Mouse (Mus musculus): ENCODE results near the gene Clasp2. TPM values are rescaled to one million over a fixed set of nuclear protein-coding genes. Genes with fewer than 3 reads are reported as not detected.
"Not testable (repeated sequence)": the region's sequence is repeated elsewhere in the genome, so short reads cannot be mapped to it uniquely, and the experiment has no call there.

Clasp2 gene
- polyA plus RNA-seq (2015; fragmentation: Nextera tagmentation; extraction: Ambion mirVana), result 107 and 123 TPM in 2 replicates

GRCm38 (mm10) chr9:113741108-113741636 lies at the start of gene Clasp2:
Clasp2 (plus strand) TSS chr9:113741473.
- H3K9ac ChIP-seq (replicated peaks), result peak within 1 kb of the TSS; percentile 72
- H3K36me3 ChIP-seq, result no peaks in the 10 kb centered on the region
- peak within 1 kb of the TSS; percentile 81 for H3K27ac ChIP-seq (replicated peaks)
- peak within 1 kb of the TSS; percentile 99 for H3K4me3 ChIP-seq (replicated peaks)
- under 1% methylated on average over 62 of the region's 63 CpGs for WGBS
- H3K9me3 ChIP-seq (replicated peaks), result no peaks in the 10 kb centered on the region
- peak within 1 kb of the TSS; percentile 92 for H3K4me2 ChIP-seq
- no peaks in the 10 kb centered on the region for H3K27me3 ChIP-seq (replicated peaks)
- H3K4me1 ChIP-seq, result peaks cover 12% of the 10 kb centered on the region
- peak; percentile 94 for ATAC-seq (ENCODE audit: low FRiP score)

GRCm38 (mm10) chr9:113701441-113702160 lies 39.7 kb upstream of the Clasp2 start:
- Histone ChIP-seq H3K9ac (replicated peaks) (no peak overlapping the region), H3K27me3 (replicated peaks) (no peaks in the 10 kb centered on the region), H3K36me3 (peaks cover 17% of the 10 kb centered on the region), H3K9me3 (replicated peaks) (no peaks in the 10 kb centered on the region), H3K4me2 (no peak overlapping the region), H3K4me3 (replicated peaks) (no peak overlapping the region), H3K4me1 (peaks cover 17% of the 10 kb centered on the region), H3K27ac (replicated peaks) (no peak overlapping the region)
- WGBS, result 92% methylated on average over 5 of the region's 5 CpGs
- no peak for ATAC-seq (ENCODE audit: low FRiP score)

- H3K4me2 ChIP-seq, result peak overlapping the region; percentile 81
- H3K36me3 ChIP-seq, result no peaks in the 10 kb centered on the region; the same call in 1 of the 2 replicates
- H3K4me1 ChIP-seq, result peaks cover 27% of the 10 kb centered on the region
- peak overlapping the region; percentile 95; the same call in 1 of the 2 replicates for H3K4me3 ChIP-seq (replicated peaks)
- WGBS, result 89% methylated on average over 2 of the region's 2 CpGs
- no peaks in the 10 kb centered on the region for H3K27me3 ChIP-seq (replicated peaks)
- no peaks in the 10 kb centered on the region for H3K9me3 ChIP-seq (replicated peaks)
- H3K9ac ChIP-seq (replicated peaks), result no peak overlapping the region
- H3K27ac ChIP-seq (replicated peaks), result no peak overlapping the region
- no peak for ATAC-seq (ENCODE audit: low FRiP score)
These were observed 35.2 kb upstream of the Clasp2 start for GRCm38 (mm10) chr9:113706108-113706507.

GRCm38 (mm10) chr9:113706841-113707240 lies 34.4 kb upstream of the Clasp2 start:
- ATAC-seq (ENCODE audit: low FRiP score), result no peak
- H3K27me3 ChIP-seq (replicated peaks), result no peaks in the 10 kb centered on the region
- H3K9me3 ChIP-seq (replicated peaks), result no peaks in the 10 kb centered on the region
- H3K4me3 ChIP-seq (replicated peaks), result peak overlapping the region; percentile 95
- no peaks in the 10 kb centered on the region; the same call in 1 of the 2 replicates for H3K36me3 ChIP-seq
- H3K9ac ChIP-seq (replicated peaks), result peak overlapping the region; percentile 92
- no peak overlapping the region for H3K27ac ChIP-seq (replicated peaks)
- 65% methylated on average over 9 of the region's 9 CpGs for WGBS
- peak overlapping the region; percentile 81 for H3K4me2 ChIP-seq
- peaks cover 27% of the 10 kb centered on the region for H3K4me1 ChIP-seq

DNA sequence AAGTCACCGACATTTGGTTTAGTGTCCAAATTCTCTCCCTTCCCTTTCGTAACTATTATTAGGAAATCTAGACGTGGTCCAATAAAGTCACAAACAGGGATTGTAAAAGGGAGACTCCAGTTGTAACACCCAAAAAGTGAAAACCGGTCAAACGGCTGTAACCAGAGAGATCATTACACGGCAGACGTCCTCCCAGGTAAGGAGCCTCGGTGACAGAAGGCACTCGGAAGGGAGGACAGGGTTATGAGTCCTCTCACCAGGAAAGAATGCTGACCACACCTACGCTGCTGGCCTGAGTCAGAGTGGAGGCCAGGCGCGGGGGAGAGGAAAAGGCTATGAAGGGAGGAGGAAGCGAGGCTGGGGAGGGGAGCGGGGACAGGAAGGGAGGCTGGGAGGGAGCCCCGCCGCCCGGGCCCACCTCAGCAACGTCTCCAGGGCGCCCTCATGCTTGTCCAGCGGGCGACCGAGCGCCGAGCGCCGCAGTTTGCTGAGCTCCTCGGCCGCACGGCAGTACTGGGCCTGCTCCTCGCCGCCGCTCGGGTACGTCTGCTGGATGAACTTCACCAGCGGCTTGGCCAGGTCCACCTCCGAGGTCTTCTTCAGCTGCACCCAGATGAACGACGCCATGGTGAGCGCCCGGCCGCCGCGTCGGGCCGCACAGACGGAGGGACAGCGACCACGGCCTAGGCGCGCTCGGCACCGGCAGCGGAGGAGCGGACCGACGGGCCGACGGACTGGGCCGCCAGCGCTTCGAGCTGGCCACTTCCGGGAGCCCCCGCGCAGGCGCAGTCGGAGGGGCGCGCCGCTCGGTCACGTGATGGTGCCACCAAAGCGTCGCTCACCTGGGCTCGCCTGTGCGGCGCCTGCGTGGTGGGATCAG lies 33.6 kb upstream of the Clasp2 start, which contains the start of gene Pdcd6ip:
TSS of gene Pdcd6ip (minus strand) at position 779 of the 880 bp plus-strand sequence.
- H3K9me3 ChIP-seq (replicated peaks), result no peaks in the 10 kb centered on the region
- H3K27me3 ChIP-seq (replicated peaks), result no peaks in the 10 kb centered on the region
- WGBS, result 1% methylated on average over 76 of the region's 77 CpGs
- peak within 1 kb of the TSS; percentile 92 for H3K9ac ChIP-seq (replicated peaks)
- ATAC-seq (ENCODE audit: low FRiP score), result peak; percentile 91
- H3K4me2 ChIP-seq, result peak within 1 kb of the TSS; percentile 81
- H3K36me3 ChIP-seq, result no peaks in the 10 kb centered on the region; the same call in 1 of the 2 replicates
- peak within 1 kb of the TSS; percentile 95 for H3K4me3 ChIP-seq (replicated peaks)
- peaks cover 27% of the 10 kb centered on the region for H3K4me1 ChIP-seq
- H3K27ac ChIP-seq (replicated peaks), result peak within 1 kb of the TSS; percentile 82

DNA sequence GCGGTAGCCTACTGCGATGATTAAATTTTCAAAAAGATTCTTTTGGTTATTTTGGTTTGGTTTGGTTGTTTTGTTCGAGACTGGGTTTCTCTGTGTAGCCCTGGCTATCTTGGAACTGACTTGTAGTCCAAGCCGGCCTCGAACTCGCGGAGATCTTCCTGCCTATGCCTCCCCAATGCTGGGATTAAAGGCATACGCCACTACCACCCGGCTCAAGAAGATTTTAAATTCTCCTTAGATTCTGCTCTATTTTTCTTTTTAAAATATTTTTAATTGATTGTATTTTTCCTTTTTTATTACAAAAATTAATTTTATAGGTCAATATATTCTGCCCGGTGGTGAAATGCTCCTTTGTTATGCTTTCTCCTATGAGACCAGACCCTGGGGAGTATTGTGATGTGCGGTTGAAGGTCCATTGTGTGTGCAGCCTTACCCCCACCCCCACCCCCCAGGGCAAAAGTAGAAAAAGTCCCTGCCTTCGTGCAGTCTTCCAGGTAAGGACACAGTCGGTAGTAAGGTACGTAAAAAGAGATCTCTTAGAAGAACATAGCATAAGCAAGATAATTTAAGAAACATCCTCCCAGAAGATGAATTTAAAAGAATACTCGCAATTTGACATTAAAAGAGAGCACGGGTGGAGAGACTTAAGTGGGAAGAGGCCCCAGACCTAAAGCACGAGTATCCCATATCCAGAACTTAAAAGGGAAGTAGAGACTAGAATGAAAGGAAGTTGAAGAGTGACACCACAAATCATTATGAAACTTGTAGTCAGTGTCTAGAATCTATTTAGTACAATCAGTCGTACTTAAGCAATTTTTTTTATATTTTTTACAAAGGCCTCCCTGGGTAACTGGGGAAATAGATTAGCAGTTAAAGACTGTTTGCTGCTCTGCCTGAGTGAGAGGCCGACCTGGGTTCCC lies 32.7 kb upstream of the Clasp2 start:
- H3K27ac ChIP-seq (replicated peaks), result peak overlapping the region; percentile 82
- no peaks in the 10 kb centered on the region for H3K27me3 ChIP-seq (replicated peaks)
- H3K36me3 ChIP-seq, result no peaks in the 10 kb centered on the region
- peak overlapping the region; percentile 95 for H3K4me3 ChIP-seq (replicated peaks)
- H3K4me1 ChIP-seq, result peaks cover 27% of the 10 kb centered on the region
- no peaks in the 10 kb centered on the region for H3K9me3 ChIP-seq (replicated peaks)
- 53% methylated on average over 19 of the region's 19 CpGs for whole genome bisulfite sequencing
- peak; percentile 27; the same call in 1 of the 2 replicates for ATAC-seq (ENCODE audit: low FRiP score)
- peak overlapping the region; percentile 92 for H3K9ac ChIP-seq (replicated peaks)
- peak overlapping the region; percentile 81 for H3K4me2 ChIP-seq

GRCm38 (mm10) chr9:113710871-113711270 lies 30.4 kb upstream of the Clasp2 start:
- H3K36me3 ChIP-seq, result no peaks in the 10 kb centered on the region
- H3K9ac ChIP-seq (replicated peaks), result no peak overlapping the region
- no peak overlapping the region for H3K4me3 ChIP-seq (replicated peaks)
- 73% methylated on average over 12 of the region's 12 CpGs for WGBS
- no peak overlapping the region for H3K4me2 ChIP-seq
- ATAC-seq (ENCODE audit: low FRiP score), result no peak
- H3K9me3 ChIP-seq (replicated peaks), result no peaks in the 10 kb centered on the region
- H3K4me1 ChIP-seq, result peaks cover 17% of the 10 kb centered on the region
- H3K27ac ChIP-seq (replicated peaks), result no peak overlapping the region
- H3K27me3 ChIP-seq (replicated peaks), result no peaks in the 10 kb centered on the region

GRCm38 (mm10) chr9:113719063-113719462 lies 22.2 kb upstream of the Clasp2 start:
- Histone ChIP-seq H3K4me1 (no peaks in the 10 kb centered on the region), H3K27me3 (replicated peaks) (no peaks in the 10 kb centered on the region), H3K36me3 (no peaks in the 10 kb centered on the region), H3K27ac (replicated peaks) (no peak overlapping the region), H3K9ac (replicated peaks) (no peak overlapping the region), H3K4me3 (replicated peaks) (no peak overlapping the region), H3K4me2 (no peak overlapping the region), H3K9me3 (replicated peaks) (no peaks in the 10 kb centered on the region)
- WGBS, result 43% methylated on average over 5 of the region's 5 CpGs
- no peak for ATAC-seq (ENCODE audit: low FRiP score)

DNA sequence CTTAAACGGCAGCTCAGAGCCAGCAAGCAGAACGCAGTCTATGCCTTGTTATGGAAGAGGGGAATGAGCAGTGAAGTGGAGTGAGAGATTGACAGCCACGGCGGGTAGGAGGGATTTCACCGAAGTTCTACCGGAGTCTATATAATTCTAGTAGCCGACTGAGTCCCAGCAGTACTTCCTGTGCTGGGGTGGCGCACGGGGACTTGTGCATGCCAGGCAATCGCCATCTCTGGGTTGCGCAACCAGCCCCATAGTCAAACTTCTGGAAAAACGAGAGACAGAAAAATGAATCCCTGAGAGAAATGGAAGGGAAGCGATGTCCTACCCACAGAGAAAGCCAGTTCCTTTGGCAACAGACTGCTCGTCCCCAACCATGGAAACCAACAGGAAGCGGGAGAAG lies 16.6 kb upstream of the Clasp2 start:
- no peak overlapping the region for H3K27ac ChIP-seq (replicated peaks)
- H3K36me3 ChIP-seq, result no peaks in the 10 kb centered on the region
- no peaks in the 10 kb centered on the region for H3K9me3 ChIP-seq (replicated peaks)
- H3K9ac ChIP-seq (replicated peaks), result no peak overlapping the region
- no peaks in the 10 kb centered on the region for H3K4me1 ChIP-seq
- H3K4me2 ChIP-seq, result no peak overlapping the region
- ATAC-seq (ENCODE audit: low FRiP score), result no peak
- H3K4me3 ChIP-seq (replicated peaks), result no peak overlapping the region
- no peaks in the 10 kb centered on the region for H3K27me3 ChIP-seq (replicated peaks)
- 83% methylated on average over 15 of the region's 15 CpGs for WGBS

GRCm38 (mm10) chr9:113725609-113726008 lies 15.7 kb upstream of the Clasp2 start:
- H3K4me2 ChIP-seq; H3K27me3 ChIP-seq (replicated peaks); H3K9me3 ChIP-seq (replicated peaks); ATAC-seq (ENCODE audit: low FRiP score); H3K4me1 ChIP-seq; H3K27ac ChIP-seq (replicated peaks); H3K4me3 ChIP-seq (replicated peaks); H3K36me3 ChIP-seq; H3K9ac ChIP-seq (replicated peaks): not testable (repeated sequence)
- WGBS, result 92% methylated on average over 5 of the region's 5 CpGs

DNA sequence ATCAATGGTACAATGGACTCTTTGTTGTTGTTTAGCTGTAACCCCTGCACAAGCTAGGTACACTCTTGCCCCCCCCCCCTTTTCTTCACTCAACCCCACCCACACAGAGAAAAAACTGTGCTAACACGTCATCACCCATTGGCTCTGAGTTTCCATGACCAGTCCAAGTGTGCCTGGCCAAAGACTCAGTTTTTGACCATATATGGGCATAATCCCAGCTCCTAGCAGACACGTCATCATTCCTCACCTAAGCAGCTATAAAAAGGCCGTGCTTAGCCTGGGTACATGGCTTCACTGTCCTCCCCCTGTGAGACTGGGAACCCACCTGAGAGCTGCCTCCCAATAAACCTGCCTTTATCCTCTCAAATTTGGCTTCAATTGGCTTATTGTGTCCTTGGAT lies 15.1 kb upstream of the Clasp2 start:
- H3K4me2 ChIP-seq, result no peak overlapping the region
- H3K4me1 ChIP-seq, result no peaks in the 10 kb centered on the region
- 61% methylated on average over 3 of the region's 3 CpGs for WGBS
- no peak overlapping the region for H3K4me3 ChIP-seq (replicated peaks)
- no peak for ATAC-seq (ENCODE audit: low FRiP score)
- H3K27ac ChIP-seq (replicated peaks), result no peak overlapping the region
- no peak overlapping the region for H3K9ac ChIP-seq (replicated peaks)
- no peaks in the 10 kb centered on the region for H3K27me3 ChIP-seq (replicated peaks)
- H3K36me3 ChIP-seq, result no peaks in the 10 kb centered on the region
- no peaks in the 10 kb centered on the region for H3K9me3 ChIP-seq (replicated peaks)

All from neural tube, embryonic 15.5 days (tissue).